Mouse (Mus musculus) hindbrain, postnatal 0 days (tissue): ENCODE measurements around the gene Bpifb1. TPM values are rescaled to one million over a fixed set of nuclear protein-coding genes. Genes with fewer than 3 reads are reported as not detected.
A peak's percentile ranks its signal among the peaks of the same experiment; 100 is the strongest.

ENCODE experiments used
- ATAC-seq: fragments of 200-750 bp; cut with Nextera tagmentation; 2 replicates; pipeline ENCODE4 v1.8.0; 2017; ENCODE audit warnings: mild to moderate bottlenecking, moderate TSS enrichment, moderate library complexity
- DNase-seq: peaks from one replicate; pipeline ENCODE4 v3.0.0-alpha.2; 2015; ENCODE audit warnings: low spot score
- H3K27ac ChIP-seq: fragments of 300-500 bp; sonication (generic); 2 replicates; pipeline ENCODE4 v1.5.1; 2014; ENCODE audit warnings: mild to moderate bottlenecking
- H3K27me3 ChIP-seq: fragments of 300-500 bp; sonication (generic); 2 replicates; pipeline ENCODE4 v1.6.1; 2014; ENCODE audit warnings: low read length, mixed read lengths; ENCODE audit not compliant: insufficient read depth
- H3K36me3 ChIP-seq: fragments of 300-500 bp; sonication (generic); 2 replicates; pipeline ENCODE4 v1.6.1; 2014; ENCODE audit warnings: low read length, mixed read lengths; ENCODE audit not compliant: insufficient read depth
- H3K4me1 ChIP-seq: fragments of 300-500 bp; sonication (generic); 2 replicates; pipeline ENCODE4 v1.6.1; 2014; ENCODE audit warnings: antibody characterized with exemption, low read length, mixed read lengths; ENCODE audit not compliant: insufficient read depth
- H3K4me2 ChIP-seq: fragments of 300-500 bp; sonication (generic); 2 replicates; pipeline ENCODE4 v1.6.1; 2014; ENCODE audit warnings: low read depth, mild to moderate bottlenecking, low read length, moderate library complexity, mixed read lengths
- H3K4me3 ChIP-seq: fragments of 300-500 bp; sonication (generic); 2 replicates; pipeline ENCODE4 v1.5.1; 2014; ENCODE audit warnings: low read length
- H3K9ac ChIP-seq: fragments of 300-500 bp; sonication (generic); replicated peaks from 2 replicates; pipeline ENCODE4 v1.6.1; 2014; ENCODE audit warnings: mild to moderate bottlenecking, low read length, moderate library complexity, mixed read lengths
- H3K9me3 ChIP-seq: fragments of 300-500 bp; sonication (generic); 2 replicates; pipeline ENCODE4 v1.6.1; 2016; ENCODE audit warnings: low read length, mixed read lengths
- CTCF ChIP-seq: IDR thresholded peaks from 2 replicates; pipeline ENCODE4 v1.5.1; 2016; ENCODE audit warnings: antibody characterized with exemption, control low read depth, low read depth
- WGBS: fragments of 180-500 bp; shearing (Covaris S2); extraction: QIAGEN DNeasy Blood & Tissue Kit; methylation state at CpG from one replicate; pipeline ENCODE4 v1.1.7; 2014; 5-methylcytosine and 5-hydroxymethylcytosine counted together
- polyA plus RNA-seq: library from polyadenylated mRNA; unstranded; fragments of >200 nt; fragmentation: Nextera tagmentation; extraction: Ambion mirVana; gene quantifications from 2 replicates; pipeline ENCODE4 v1.2.1, GENCODE M21; 2015
- total RNA-seq: library from RNA; depleted of rRNA; stranded (reverse); fragments of >200 nt; gene quantifications from 2 replicates; pipeline ENCODE4 v1.2.3, GENCODE M21; 2014; rRNA removed

Gene Bpifb1
- 0.10 TPM in 1 of 2 replicates, not detected in the other for total RNA-seq
- polyA plus RNA-seq = 0.26 and 0.35 TPM in 2 replicates

GRCm38 (mm10) chr2:154190546-154191258, at the start of gene Bpifb1:
Gene Bpifb1, plus strand, starts transcription at chr2:154190818.
- TF ChIP-seq CTCF = peak; percentile 64
- no peak within 1 kb of the TSS for H3K4me3 ChIP-seq
- no peaks in the 10 kb centered on the region for H3K36me3 ChIP-seq
- no peak within 1 kb of the TSS for H3K9ac ChIP-seq
- H3K4me2 ChIP-seq = no peak within 1 kb of the TSS
- no peaks in the 10 kb centered on the region for H3K27me3 ChIP-seq
- no peak within 1 kb of the TSS for H3K27ac ChIP-seq
- no peaks in the 10 kb centered on the region for H3K4me1 ChIP-seq
- 85% methylated on average over 11 of the region's 11 CpGs for WGBS
- no peaks in the 10 kb centered on the region for H3K9me3 ChIP-seq
- DNase-seq (peak; percentile 51), ATAC-seq (no peak)

GRCm38 (mm10) chr2:154142580-154142979, 48.0 kb upstream of the Bpifb1 start, which contains the start of gene Bpifa1:
Gene Bpifa1, plus strand, starts transcription at chr2:154142880.
- Histone ChIP-seq H3K4me2 (no peak within 1 kb of the TSS), H3K4me3 (no peak within 1 kb of the TSS), H3K27me3 (no peaks in the 10 kb centered on the region), H3K27ac (no peak within 1 kb of the TSS), H3K9ac (no peak within 1 kb of the TSS), H3K36me3 (no peaks in the 10 kb centered on the region), H3K9me3 (no peaks in the 10 kb centered on the region), H3K4me1 (no peaks in the 10 kb centered on the region)
- DNase-seq (no peak), ATAC-seq (no peak)
- no peak for TF ChIP-seq CTCF
- WGBS = 79% methylated on average over 4 of the region's 4 CpGs

- WGBS = 32% methylated on average over 3 of the region's 3 CpGs
- DNase-seq (peak; percentile 68), ATAC-seq (peak; percentile 66)
These were observed 46.9 kb upstream of the Bpifb1 start for GRCm38 (mm10) chr2:154143735-154144134.

GRCm38 (mm10) chr2:154147496-154147895, 43.1 kb upstream of the Bpifb1 start:
- DNase-seq = no peak
- no peak overlapping the region for H3K4me3 ChIP-seq
- no peak for TF ChIP-seq CTCF
- no peaks in the 10 kb centered on the region for H3K36me3 ChIP-seq
- no peaks in the 10 kb centered on the region for H3K4me1 ChIP-seq
- no peak overlapping the region for H3K4me2 ChIP-seq
- H3K9ac ChIP-seq = no peak overlapping the region
- H3K27ac ChIP-seq = no peak overlapping the region
- no peaks in the 10 kb centered on the region for H3K9me3 ChIP-seq
- 84% methylated on average over 4 of the region's 4 CpGs for WGBS
- ATAC-seq = no peak
- H3K27me3 ChIP-seq = no peaks in the 10 kb centered on the region

More at GRCm38 (mm10) chr2:154143735-154144134, 46.9 kb upstream of the Bpifb1 start:
- Histone ChIP-seq H3K4me3 (no peak overlapping the region), H3K36me3 (no peaks in the 10 kb centered on the region), H3K27me3 (no peaks in the 10 kb centered on the region), H3K9ac (no peak overlapping the region), H3K4me1 (no peaks in the 10 kb centered on the region), H3K27ac (no peak overlapping the region), H3K9me3 (no peaks in the 10 kb centered on the region), H3K4me2 (no peak overlapping the region)
- no peak for TF ChIP-seq CTCF

- Histone ChIP-seq H3K36me3 (no peaks in the 10 kb centered on the region), H3K4me2 (no peak overlapping the region), H3K27ac (no peak overlapping the region), H3K9me3 (0 out of 2 replicates have a peak, but pooled peaks cover 5% of the 10 kb centered on the region), H3K4me3 (no peak overlapping the region), H3K27me3 (no peaks in the 10 kb centered on the region), H3K9ac (no peak overlapping the region), H3K4me1 (no peaks in the 10 kb centered on the region)
- peak; percentile 56 for DNase-seq
- TF ChIP-seq CTCF = peak; percentile 70
- 41% methylated on average over 3 of the region's 3 CpGs for WGBS
- no peak for ATAC-seq
These were observed 32.2 kb upstream of the Bpifb1 start for GRCm38 (mm10) chr2:154158433-154158832.

- no peaks in the 10 kb centered on the region for H3K36me3 ChIP-seq
- no peaks in the 10 kb centered on the region for H3K4me1 ChIP-seq
- H3K4me2 ChIP-seq = no peak within 1 kb of the TSS
- no peak within 1 kb of the TSS for H3K27ac ChIP-seq
- 83% methylated on average over 8 of the region's 8 CpGs for WGBS
- H3K9ac ChIP-seq = no peak within 1 kb of the TSS
- DNase-seq = no peak
- ATAC-seq = no peak
- no peaks in the 10 kb centered on the region for H3K27me3 ChIP-seq
- 0 out of 2 replicates have a peak, but pooled peaks cover 5% of the 10 kb centered on the region for H3K9me3 ChIP-seq
- no peak within 1 kb of the TSS for H3K4me3 ChIP-seq
- no peak for TF ChIP-seq CTCF
These were observed 28.3 kb upstream of the Bpifb1 start, which contains the start of gene Bpifa5 for GRCm38 (mm10) chr2:154162307-154162706. Gene Bpifa5, plus strand, starts transcription at chr2:154162607.

GRCm38 (mm10) chr2:154163306-154163705, 27.3 kb upstream of the Bpifb1 start:
- H3K27me3 ChIP-seq = no peaks in the 10 kb centered on the region
- 0 out of 2 replicates have a peak, but pooled peaks cover 5% of the 10 kb centered on the region for H3K9me3 ChIP-seq
- H3K4me1 ChIP-seq = no peaks in the 10 kb centered on the region
- H3K4me3 ChIP-seq = no peak overlapping the region
- H3K27ac ChIP-seq = no peak overlapping the region
- no peak overlapping the region for H3K4me2 ChIP-seq
- peak; percentile 12 for DNase-seq
- WGBS = 66% methylated on average over 5 of the region's 5 CpGs
- no peak for TF ChIP-seq CTCF
- ATAC-seq = peak; percentile 93
- no peaks in the 10 kb centered on the region for H3K36me3 ChIP-seq
- no peak overlapping the region for H3K9ac ChIP-seq
